Mouse (Mus musculus): ENCODE data around the gene Olfr152.

The Olfr152 gene

GRCm38 (mm10) chr2:87779183-87779582 lies at the start of gene Olfr152:
Gene Olfr152, plus strand, starts transcription at chr2:87779483.
- DNase-seq (ENCODE audit: low read depth) = no peak

GRCm38 (mm10) chr2:87739878-87740277 lies 39.4 kb upstream of the Olfr152 start, which contains the start of gene Olfr1138:
Gene Olfr1138, minus strand, starts transcription at chr2:87739978.
- no peak for DNase-seq (ENCODE audit: low read depth)

- DNase-seq (ENCODE audit: low read depth) = no peak
Observed at GRCm38 (mm10) chr2:87743452-87743851, 35.8 kb upstream of the Olfr152 start, which contains the start of gene Olfr1140. Gene Olfr1140, plus strand, starts transcription at chr2:87743752.

- DNase-seq (ENCODE audit: low read depth) = no peak
Observed at GRCm38 (mm10) chr2:87753891-87754290, 25.4 kb upstream of the Olfr152 start, which contains the start of gene Olfr1141. Gene Olfr1141, minus strand, starts transcription at chr2:87753991.

- no peak for DNase-seq (ENCODE audit: low read depth)
Observed at GRCm38 (mm10) chr2:87776143-87776542, 3.1 kb upstream of the Olfr152 start.

- DNase-seq (ENCODE audit: low read depth) = no peak
Observed at GRCm38 (mm10) chr2:87800292-87800691, 21.0 kb downstream of the Olfr152 start, which contains the start of gene Olfr1143. Gene Olfr1143, plus strand, starts transcription at chr2:87800592.

- no peak for DNase-seq (ENCODE audit: low read depth)
Observed at GRCm38 (mm10) chr2:87809522-87809921, 30.2 kb downstream of the Olfr152 start, which contains the start of gene Olfr1145. Gene Olfr1145, plus strand, starts transcription at chr2:87809822.

- DNase-seq (ENCODE audit: low read depth) = no peak
Observed at GRCm38 (mm10) chr2:87830233-87830632, 51.0 kb downstream of the Olfr152 start, which contains the start of gene Olfr1148. Gene Olfr1148, plus strand, starts transcription at chr2:87830533.
